Mouse (Mus musculus) embryonic facial prominence, embryonic 15.5 days (tissue): ENCODE results near the gene Syt6. TPM values are rescaled to one million over a fixed set of nuclear protein-coding genes. Genes with fewer than 3 reads are reported as not detected.

ENCODE experiments used
- ATAC-seq: fragments of 200-750 bp; cut with Nextera tagmentation; 2 replicates; pipeline ENCODE4 v1.8.0; 2017; ENCODE audit warnings: low read depth, moderate TSS enrichment; ENCODE audit not compliant: insufficient number of reproducible peaks, low FRiP score, low TSS enrichment
- H3K27ac ChIP-seq: fragments of 300-500 bp; sonication (generic); replicated peaks from 2 replicates; pipeline ENCODE4 v1.5.1; 2015; ENCODE audit warnings: mild to moderate bottlenecking, inconsistent platforms
- H3K27me3 ChIP-seq: fragments of 300-500 bp; sonication (generic); 2 replicates; pipeline ENCODE4 v1.6.1; 2015; ENCODE audit warnings: inconsistent platforms
- H3K36me3 ChIP-seq: fragments of 300-500 bp; sonication (generic); 2 replicates; pipeline ENCODE4 v1.6.1; 2015; ENCODE audit warnings: mild to moderate bottlenecking, inconsistent platforms
- H3K4me1 ChIP-seq: fragments of 300-500 bp; sonication (generic); 2 replicates; pipeline ENCODE4 v1.6.1; 2015; ENCODE audit warnings: inconsistent platforms
- H3K4me2 ChIP-seq: fragments of 300-500 bp; sonication (generic); replicated peaks from 2 replicates; pipeline ENCODE4 v1.6.1; 2015; ENCODE audit warnings: mild to moderate bottlenecking, inconsistent platforms
- H3K4me3 ChIP-seq: fragments of 300-500 bp; sonication (generic); replicated peaks from 2 replicates; pipeline ENCODE4 v1.5.1; 2015; ENCODE audit warnings: mild to moderate bottlenecking, inconsistent platforms
- H3K9ac ChIP-seq: fragments of 300-500 bp; sonication (generic); 2 replicates; pipeline ENCODE4 v1.6.1; 2015; ENCODE audit warnings: inconsistent platforms
- H3K9me3 ChIP-seq: fragments of 300-500 bp; sonication (generic); replicated peaks from 2 replicates; pipeline ENCODE4 v1.6.1; 2016; ENCODE audit warnings: inconsistent platforms
- WGBS: fragments of 180-500 bp; shearing (Covaris S2); methylation state at CpG from one replicate; pipeline ENCODE4 v1.1.7; 2015; 5-methylcytosine and 5-hydroxymethylcytosine counted together
- polyA plus RNA-seq: library from polyadenylated mRNA; unstranded; fragments of >200 nt; fragmentation: Nextera tagmentation; extraction: Ambion mirVana; gene quantifications from 2 replicates; pipeline ENCODE4 v1.2.1, GENCODE M21; 2015

The Syt6 gene
- polyA plus RNA-seq, 1 experiment from 2014 or later, result 1.3 TPM

- H3K27ac ChIP-seq, result no peak overlapping the region
- no peak for ATAC-seq
- H3K36me3 ChIP-seq, result no peaks in the 10 kb centered on the region
- no peak overlapping the region for H3K4me2 ChIP-seq
- no peaks in the 10 kb centered on the region for H3K9me3 ChIP-seq
- H3K27me3 ChIP-seq, result peaks cover 67% of the 10 kb centered on the region
- no peak overlapping the region for H3K4me3 ChIP-seq
- no peak overlapping the region for H3K9ac ChIP-seq
- WGBS, result 2% methylated on average over 20 of the region's 20 CpGs
- H3K4me1 ChIP-seq, result peaks cover 24% of the 10 kb centered on the region
These were observed 1.8 kb upstream of the Syt6 start for GRCm38 (mm10) chr3:103573106-103573790.

GRCm38 (mm10) chr3:103573791-103574166 is 1.3 kb upstream of the Syt6 start:
- Histone ChIP-seq H3K27ac (no peak overlapping the region), H3K4me1 (peaks cover 24% of the 10 kb centered on the region), H3K4me3 (no peak overlapping the region), H3K9me3 (no peaks in the 10 kb centered on the region), H3K4me2 (no peak overlapping the region), H3K9ac (no peak overlapping the region), H3K27me3 (peaks cover 71% of the 10 kb centered on the region), H3K36me3 (no peaks in the 10 kb centered on the region)
- peak; percentile 68 for ATAC-seq
- WGBS, result 1% methylated on average over 14 of the region's 14 CpGs

GRCm38 (mm10) chr3:103574566-103575155 is 370 bp upstream of the Syt6 start:
- H3K4me3 ChIP-seq, result peak overlapping the region; percentile 45
- no peak for ATAC-seq
- peaks cover 74% of the 10 kb centered on the region for H3K27me3 ChIP-seq
- H3K4me2 ChIP-seq, result peak overlapping the region; percentile 96
- no peak overlapping the region for H3K9ac ChIP-seq
- no peaks in the 10 kb centered on the region for H3K36me3 ChIP-seq
- peaks cover 24% of the 10 kb centered on the region for H3K4me1 ChIP-seq
- WGBS, result 9% methylated on average over 22 of the region's 22 CpGs
- H3K9me3 ChIP-seq, result no peaks in the 10 kb centered on the region
- no peak overlapping the region for H3K27ac ChIP-seq

- H3K4me1 ChIP-seq, result peaks cover 24% of the 10 kb centered on the region
- peak; percentile 44 for ATAC-seq
- H3K4me3 ChIP-seq, result peak overlapping the region; percentile 45
- no peaks in the 10 kb centered on the region for H3K36me3 ChIP-seq
- no peak overlapping the region for H3K9ac ChIP-seq
- no peaks in the 10 kb centered on the region for H3K9me3 ChIP-seq
- H3K27me3 ChIP-seq, result peaks cover 74% of the 10 kb centered on the region
- peak overlapping the region; percentile 96 for H3K4me2 ChIP-seq
- under 1% methylated on average over 69 of the region's 69 CpGs for WGBS
- no peak overlapping the region for H3K27ac ChIP-seq
These were observed 1.0 kb downstream of the Syt6 start for GRCm38 (mm10) chr3:103575893-103576641.

GRCm38 (mm10) chr3:103587136-103587535 is 12.1 kb downstream of the Syt6 start:
- Histone ChIP-seq H3K4me3 (no peak overlapping the region), H3K9ac (no peak overlapping the region), H3K4me1 (no peaks in the 10 kb centered on the region), H3K27me3 (no peaks in the 10 kb centered on the region), H3K9me3 (no peaks in the 10 kb centered on the region), H3K27ac (no peak overlapping the region), H3K36me3 (no peaks in the 10 kb centered on the region), H3K4me2 (no peak overlapping the region)
- no peak for ATAC-seq
- WGBS, result 90% methylated on average over 17 of the region's 17 CpGs

- 91% methylated on average over 5 of the region's 5 CpGs for WGBS
These were observed 12.6 kb downstream of the Syt6 start for GRCm38 (mm10) chr3:103587672-103588071.

GRCm38 (mm10) chr3:103589636-103590035 is 14.6 kb downstream of the Syt6 start:
- WGBS, result 66% methylated on average over 5 of the region's 5 CpGs
- H3K27ac ChIP-seq, result no peak overlapping the region

More at GRCm38 (mm10) chr3:103587672-103588071, 12.6 kb downstream of the Syt6 start:
- no peak overlapping the region for H3K9ac ChIP-seq
- H3K9me3 ChIP-seq, result no peaks in the 10 kb centered on the region
- H3K4me3 ChIP-seq, result no peak overlapping the region
- no peaks in the 10 kb centered on the region for H3K36me3 ChIP-seq
- ATAC-seq, result no peak
- H3K27me3 ChIP-seq, result no peaks in the 10 kb centered on the region
- H3K27ac ChIP-seq, result no peak overlapping the region
- no peaks in the 10 kb centered on the region for H3K4me1 ChIP-seq
- H3K4me2 ChIP-seq, result no peak overlapping the region

GRCm38 (mm10) chr3:103592636-103593035 is 17.6 kb downstream of the Syt6 start:
- H3K27ac ChIP-seq, result no peak overlapping the region
- no peaks in the 10 kb centered on the region for H3K9me3 ChIP-seq
- no peak overlapping the region for H3K4me2 ChIP-seq
- no peaks in the 10 kb centered on the region for H3K36me3 ChIP-seq
- H3K9ac ChIP-seq, result no peak overlapping the region
- no peak overlapping the region for H3K4me3 ChIP-seq
- WGBS, result 90% methylated on average over 5 of the region's 5 CpGs
- H3K27me3 ChIP-seq, result no peaks in the 10 kb centered on the region
- ATAC-seq, result no peak
- peaks cover 4% of the 10 kb centered on the region; the same call in 1 of the 2 replicates for H3K4me1 ChIP-seq

More at GRCm38 (mm10) chr3:103589636-103590035, 14.6 kb downstream of the Syt6 start:
- Histone ChIP-seq H3K9ac (no peak overlapping the region), H3K4me1 (peaks cover 4% of the 10 kb centered on the region; the same call in 1 of the 2 replicates), H3K36me3 (no peaks in the 10 kb centered on the region), H3K4me2 (no peak overlapping the region), H3K27me3 (no peaks in the 10 kb centered on the region), H3K4me3 (no peak overlapping the region), H3K9me3 (no peaks in the 10 kb centered on the region)
- no peak for ATAC-seq

- H3K36me3 ChIP-seq, result no peaks in the 10 kb centered on the region
- WGBS, result 49% methylated on average over 5 of the region's 5 CpGs
- no peaks in the 10 kb centered on the region for H3K27me3 ChIP-seq
- H3K9ac ChIP-seq, result no peak overlapping the region
- peaks cover 4% of the 10 kb centered on the region; the same call in 1 of the 2 replicates for H3K4me1 ChIP-seq
- no peak overlapping the region for H3K4me2 ChIP-seq
- no peaks in the 10 kb centered on the region for H3K9me3 ChIP-seq
- H3K4me3 ChIP-seq, result no peak overlapping the region
- H3K27ac ChIP-seq, result no peak overlapping the region
- ATAC-seq, result no peak
These were observed 18.6 kb downstream of the Syt6 start for GRCm38 (mm10) chr3:103593631-103594030.

GRCm38 (mm10) chr3:103595271-103595810 is 20.3 kb downstream of the Syt6 start:
- ATAC-seq, result no peak
- Histone ChIP-seq H3K27me3 (no peaks in the 10 kb centered on the region), H3K4me1 (peaks cover 4% of the 10 kb centered on the region; the same call in 1 of the 2 replicates), H3K4me3 (no peak overlapping the region), H3K9ac (no peak overlapping the region), H3K27ac (no peak overlapping the region), H3K9me3 (no peaks in the 10 kb centered on the region), H3K36me3 (no peaks in the 10 kb centered on the region), H3K4me2 (no peak overlapping the region)
- 84% methylated on average over 7 of the region's 7 CpGs for WGBS

DNA sequence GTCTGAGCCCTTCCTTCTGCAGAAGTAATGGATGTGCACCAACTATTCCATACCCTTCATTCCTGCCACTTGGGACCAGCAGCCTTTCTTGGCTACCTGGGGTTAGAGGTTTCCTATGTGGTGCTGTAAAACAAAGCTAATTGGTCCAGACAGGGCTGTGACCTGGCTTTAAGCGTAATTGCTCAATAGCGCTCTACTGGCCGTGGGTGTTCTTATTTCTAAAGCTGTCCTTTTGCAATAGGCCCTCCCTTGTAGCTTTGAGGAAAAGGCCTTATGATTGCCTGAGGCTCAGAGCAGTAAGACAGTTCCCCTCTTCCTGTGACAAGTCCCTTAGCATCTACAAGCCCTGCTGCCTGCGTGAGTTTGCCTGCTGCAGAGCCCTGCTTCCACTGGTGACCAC is 22.6 kb downstream of the Syt6 start:
- Histone ChIP-seq H3K4me2 (no peak overlapping the region), H3K4me3 (no peak overlapping the region), H3K9ac (no peak overlapping the region), H3K27ac (no peak overlapping the region), H3K4me1 (peaks cover 14% of the 10 kb centered on the region), H3K27me3 (no peaks in the 10 kb centered on the region), H3K9me3 (no peaks in the 10 kb centered on the region), H3K36me3 (no peaks in the 10 kb centered on the region)
- ATAC-seq, result no peak
- 73% methylated on average over 4 of the region's 4 CpGs for WGBS
